Mouse (Mus musculus): ENCODE data around the gene Ifitm2.

- TF ChIP-seq POLR2A (IDR thresholded peaks at IDR 0.05; ENCODE audit: borderline replicate concordance, control insufficient read depth, low read depth, low read length), result no peak
- TF ChIP-seq CTCF (IDR thresholded peaks at IDR 0.05; ENCODE audit: control insufficient read depth, insufficient read depth, low read length), result no peak
These were observed 47.6 kb upstream of the Ifitm2 start for GRCm38 (mm10) chr7:141003248-141004010.
